Mouse (Mus musculus) embryo, embryonic 9.5 days (tissue): ENCODE data around the gene Itgam.

Source experiments
- DNase-seq: peaks from one replicate; pipeline ENCODE4 v3.0.0-alpha.2; 2017; ENCODE audit errors: extremely low spot score

Gene Itgam

DNA sequence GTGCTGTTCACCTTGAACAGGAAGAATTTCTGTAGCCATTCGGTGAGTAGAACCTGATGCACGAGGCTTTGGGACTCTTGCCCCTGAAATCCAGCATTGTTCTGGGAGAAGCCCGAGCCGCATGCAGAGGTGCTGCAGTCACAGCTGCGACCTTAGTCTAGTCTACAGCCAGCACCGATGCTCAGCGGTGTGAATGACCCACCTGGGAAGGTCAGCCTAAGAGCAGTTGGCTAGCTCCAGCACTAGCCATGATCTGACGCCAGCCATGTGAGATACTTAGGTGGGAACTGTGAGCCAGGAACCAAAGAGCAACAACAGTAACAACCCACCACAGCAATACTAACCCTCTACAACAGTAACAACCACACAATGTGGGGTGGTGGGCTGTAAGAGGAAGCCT is 4.6 kb upstream of the Itgam start:
- no peak for DNase-seq

- DNase-seq = no peak
These were observed 3.9 kb upstream of the Itgam start for GRCm38 (mm10) chr7:128058576-128058975.

DNA sequence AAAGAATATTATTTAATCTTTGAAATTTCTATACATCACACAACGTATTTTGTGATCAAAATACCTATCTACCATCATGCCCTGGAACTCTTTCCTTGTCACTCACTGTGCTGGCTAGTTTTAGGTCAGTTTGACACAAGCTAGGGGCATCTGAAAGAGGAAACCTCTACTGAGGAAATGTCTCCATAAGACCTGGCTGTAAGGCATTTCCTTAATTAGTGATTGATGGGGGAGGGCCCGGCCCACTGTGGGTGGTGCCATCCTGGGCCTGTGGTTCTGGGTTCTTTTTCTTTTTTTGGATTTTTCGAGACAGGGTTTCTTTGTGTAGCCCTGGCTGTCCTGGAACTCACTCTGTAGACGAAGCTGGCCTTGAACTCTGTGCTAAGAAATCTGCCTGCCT is 3.3 kb upstream of the Itgam start:
- no peak for DNase-seq

- no peak for DNase-seq
These were observed 856 bp downstream of the Itgam start for GRCm38 (mm10) chr7:128063211-128063781.

DNA sequence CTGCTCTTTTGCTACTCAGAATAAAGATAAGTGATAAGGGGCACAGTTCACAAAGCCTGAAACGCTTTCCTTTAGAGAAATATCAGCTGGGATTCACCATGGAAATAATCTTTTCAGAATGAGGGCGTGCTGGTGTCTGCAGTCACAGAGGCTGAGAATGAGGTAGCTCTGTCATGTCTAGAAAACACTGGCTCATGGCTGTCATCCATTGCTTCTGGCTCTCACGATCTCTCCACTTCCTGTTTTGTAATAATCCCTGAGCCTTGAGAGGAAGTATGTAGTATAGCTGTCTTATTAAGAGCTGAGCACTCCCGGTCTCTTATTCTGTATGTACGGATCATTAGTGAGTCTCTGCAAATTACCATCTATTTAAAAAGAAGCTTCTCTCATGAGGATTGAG is 3.1 kb downstream of the Itgam start:
- DNase-seq = no peak

GRCm38 (mm10) chr7:128067847-128068246 is 5.4 kb downstream of the Itgam start:
- no peak for DNase-seq

GRCm38 (mm10) chr7:128069844-128070243 is 7.4 kb downstream of the Itgam start:
- no peak for DNase-seq

DNA sequence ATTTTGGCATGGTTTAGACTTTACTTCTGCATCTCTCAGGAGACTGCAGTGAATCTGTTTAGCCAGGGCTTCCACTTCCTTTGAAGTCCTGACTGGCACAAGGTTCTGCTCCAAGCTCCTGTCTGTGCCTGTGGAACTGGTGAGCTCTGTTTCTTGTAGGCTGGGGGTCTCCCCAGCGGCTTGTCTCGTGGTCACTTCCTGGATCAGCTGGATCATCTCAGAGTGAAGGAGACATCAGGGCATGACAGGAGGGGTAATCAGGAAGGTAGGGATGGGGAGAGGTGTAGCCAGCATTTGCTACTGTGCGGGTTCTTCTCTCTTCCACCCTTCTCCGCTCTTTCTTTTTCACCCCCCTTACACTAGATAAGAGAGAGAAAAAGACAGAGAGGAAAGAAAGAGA is 9.4 kb downstream of the Itgam start:
- no peak for DNase-seq

- no peak for DNase-seq
These were observed 17.6 kb downstream of the Itgam start for GRCm38 (mm10) chr7:128080012-128080411.

DNA sequence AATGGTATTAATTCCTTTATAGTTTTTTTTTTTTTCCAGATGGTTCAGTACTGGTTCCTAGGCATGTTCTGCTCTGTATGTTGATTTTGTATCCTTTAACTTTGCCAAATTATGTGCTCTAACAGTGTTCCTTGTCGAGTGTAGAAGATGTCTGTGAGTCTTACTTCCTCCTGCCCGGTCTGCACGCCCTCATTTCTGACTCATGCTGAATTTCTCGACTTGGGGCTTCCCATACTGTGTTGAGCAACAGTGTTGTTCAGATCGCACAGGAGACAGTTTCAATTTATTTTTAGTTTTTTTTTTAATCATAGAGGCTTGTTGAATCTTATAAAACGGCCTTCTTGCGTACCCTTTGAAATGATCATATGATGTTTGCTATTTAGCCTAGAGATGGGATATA is 26.7 kb downstream of the Itgam start:
- DNase-seq = no peak

GRCm38 (mm10) chr7:128098135-128098534 is 35.7 kb downstream of the Itgam start:
- no peak for DNase-seq

DNA sequence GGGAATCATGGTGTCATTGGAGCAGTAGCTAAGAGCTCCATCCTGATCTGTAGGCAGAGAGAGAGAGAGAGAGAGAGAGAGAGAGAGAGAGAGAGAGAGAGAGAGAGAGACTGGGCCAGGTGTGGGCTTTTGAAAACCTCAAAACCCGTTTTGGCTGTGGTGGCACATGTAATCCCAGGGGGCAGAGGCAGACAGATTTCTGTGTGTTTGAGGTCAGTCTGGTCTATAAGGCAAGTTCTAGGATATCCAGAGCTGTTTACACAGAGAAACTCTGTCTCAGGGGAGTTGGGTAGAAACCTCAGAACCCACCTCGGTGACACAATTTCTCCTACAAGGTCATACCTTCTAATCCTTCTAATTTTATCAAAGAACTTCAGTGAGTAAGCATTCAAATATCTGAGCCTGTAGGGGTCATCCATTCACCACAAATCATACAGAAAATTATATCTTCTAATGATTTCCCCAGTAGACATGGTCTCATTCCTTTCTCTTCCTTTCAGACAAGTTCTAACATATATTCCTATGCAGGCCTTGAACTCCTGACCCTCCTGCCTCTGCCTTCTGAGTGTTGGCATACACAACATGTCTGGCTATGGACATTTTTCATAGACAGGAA is 38.4 kb downstream of the Itgam start:
- no peak for DNase-seq

DNA sequence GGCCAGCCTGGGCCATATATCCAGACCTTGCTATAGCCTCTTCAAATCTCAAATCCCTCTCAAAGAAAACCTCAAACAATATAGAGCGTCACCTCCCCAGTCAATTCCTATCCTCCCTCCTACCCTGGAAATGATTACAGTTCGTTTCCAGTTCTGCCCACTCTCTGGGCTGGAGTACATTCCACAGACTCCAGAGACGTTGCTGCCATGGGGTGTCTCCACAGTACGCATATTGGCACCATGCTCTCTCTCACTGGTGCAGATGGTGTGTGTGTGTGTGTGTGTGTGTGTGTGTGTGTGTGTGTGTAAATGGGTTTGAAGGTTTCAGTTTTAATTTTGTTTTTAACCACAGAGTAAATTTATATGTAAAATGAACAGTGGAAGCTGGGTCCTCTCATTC is 42.8 kb downstream of the Itgam start:
- no peak for DNase-seq

- DNase-seq = no peak
These were observed 45.0 kb downstream of the Itgam start for GRCm38 (mm10) chr7:128107462-128107861.

DNA sequence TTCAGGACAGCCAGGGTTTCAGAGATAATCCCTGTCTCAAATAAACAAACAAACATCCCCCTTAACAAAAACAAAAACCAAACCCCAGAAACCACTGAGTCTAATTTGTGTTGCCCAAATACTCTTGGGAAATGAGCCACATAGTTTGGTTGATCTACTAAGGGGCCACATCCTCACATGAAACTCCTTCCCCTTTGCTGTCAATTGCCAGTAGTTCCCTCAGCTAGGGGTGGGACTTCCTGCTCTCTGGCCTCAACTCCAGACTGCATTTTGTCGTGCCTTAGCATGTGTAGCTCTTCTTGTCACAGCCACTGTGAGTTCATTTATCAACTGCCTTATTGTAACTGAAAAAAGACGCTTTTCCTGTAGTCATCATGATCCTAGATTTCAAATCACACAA is 47.9 kb downstream of the Itgam start:
- no peak for DNase-seq

GRCm38 (mm10) chr7:128112131-128112530 is 49.7 kb downstream of the Itgam start:
- no peak for DNase-seq

DNA sequence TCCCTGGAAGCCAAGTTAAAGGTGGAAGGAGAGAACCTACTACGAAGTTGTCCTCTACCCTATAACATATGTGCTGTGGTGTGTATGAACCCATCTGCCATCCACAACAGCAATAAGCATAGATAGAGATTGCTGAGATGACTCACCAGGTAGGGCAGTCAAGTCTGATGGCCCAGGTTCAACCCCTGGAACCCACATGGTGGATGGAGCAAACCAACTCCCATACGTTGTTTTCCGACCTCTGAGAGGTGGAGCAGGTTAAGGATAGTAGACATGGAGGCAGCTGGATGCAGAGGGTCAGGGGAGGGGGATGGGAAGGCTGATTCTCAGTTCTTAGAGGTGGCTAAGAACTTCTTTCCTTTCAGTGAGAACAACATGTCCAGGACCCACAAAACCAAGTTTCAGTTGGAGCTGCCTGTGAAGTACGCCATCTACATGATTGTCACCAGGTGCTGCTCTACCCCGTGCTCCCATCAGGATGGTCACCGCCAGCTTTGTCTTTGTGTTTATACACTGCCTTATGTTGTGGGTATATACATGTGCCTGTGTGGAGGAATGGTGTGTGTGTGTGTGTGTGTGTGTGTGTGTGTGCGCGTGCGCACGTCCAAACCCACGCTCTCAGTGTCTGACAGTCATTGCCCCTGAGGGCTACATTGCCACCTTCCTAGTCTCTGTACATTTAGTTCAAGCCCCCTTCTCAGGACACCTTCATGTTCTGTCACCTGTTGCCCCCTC is 52.1 kb downstream of the Itgam start:
- no peak for DNase-seq

- DNase-seq = no peak
These were observed 52.9 kb downstream of the Itgam start for GRCm38 (mm10) chr7:128115211-128115958.

- no peak for DNase-seq
These were observed 54.0 kb downstream of the Itgam start for GRCm38 (mm10) chr7:128116396-128116795.

GRCm38 (mm10) chr7:128119726-128120490 is 57.5 kb downstream of the Itgam start:
- DNase-seq = no peak

- DNase-seq = no peak
These were observed 66.6 kb downstream of the Itgam start, which contains the start of gene Itgax for GRCm38 (mm10) chr7:128128741-128129720. TSS of gene Itgax (plus strand) at chr7:128129547.
